Mouse (Mus musculus) bone marrow, adult 2 months (tissue): ENCODE measurements around the gene Ramp2.

ENCODE experiments used
- CTCF ChIP-seq: fragments of 200-500 bp; IDR thresholded peaks from 2 replicates; pipeline ENCODE4 v1.5.1; 2011; ENCODE audit warnings: low read length, control low read depth; ENCODE audit not compliant: control insufficient read depth, insufficient read depth
- POLR2A ChIP-seq: fragments of 200-500 bp; IDR thresholded peaks from 2 replicates; pipeline ENCODE4 v1.6.1; 2011; ENCODE audit warnings: low read depth, mild to moderate bottlenecking, control low read depth, low read length, borderline replicate concordance; ENCODE audit not compliant: control insufficient read depth

- no peak for TF ChIP-seq CTCF
- no peak for TF ChIP-seq POLR2A
These were observed 35.0 kb downstream of the Ramp2 start for GRCm38 (mm10) chr11:101280837-101281236.
